Mouse (Mus musculus): Measurements from ENCODE around the gene Olfr402. TPM values are rescaled to one million over a fixed set of nuclear protein-coding genes. Genes with fewer than 3 reads are reported as not detected.

The Olfr402 gene
- polyA plus RNA-seq, 1 experiment from 2014 or later, result not detected

DNA sequence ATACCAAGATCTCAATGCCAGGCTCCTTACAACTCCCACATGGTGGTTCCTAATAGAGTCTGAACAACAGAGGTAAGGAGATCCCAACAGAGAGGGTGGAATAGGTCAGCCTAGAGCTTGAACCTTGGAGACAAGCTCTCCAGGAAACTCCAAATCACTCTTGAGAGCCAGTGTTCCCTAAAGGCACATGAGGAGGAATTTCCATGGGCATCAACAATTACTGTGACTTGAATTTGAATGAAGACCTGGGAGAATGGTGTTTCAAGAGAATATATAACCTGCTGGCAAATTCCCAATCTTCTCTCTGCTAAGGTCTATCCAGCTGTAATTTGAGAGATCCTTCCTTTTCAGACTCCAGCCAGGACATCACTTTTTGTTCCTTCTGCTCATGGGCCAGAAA lies 32.6 kb downstream of the Olfr402 start, which contains the start of gene Olfr403:
Olfr403 (plus strand) TSS at position 301 of the 400 bp plus-strand sequence.
- ATAC-seq (replicated peaks; ENCODE audit: insufficient number of reproducible peaks, low FRiP score, low TSS enrichment, low read depth) (no peak), DNase-seq (ENCODE audit: low spot score) (no peak)
- Histone ChIP-seq H3K4me2 (ENCODE audit: low read depth, low read length) (no peak within 1 kb of the TSS), H3K4me3 (ENCODE audit: low read depth, low read length) (no peak within 1 kb of the TSS), H3K27ac (replicated peaks; ENCODE audit: low read depth, low read length) (no peak within 1 kb of the TSS), H3K9ac (replicated peaks; ENCODE audit: low read length) (no peak within 1 kb of the TSS), H3K9me3 (replicated peaks; ENCODE audit: control insufficient read depth, low read length) (0 out of 2 replicates have a peak, but pooled peaks cover 5% of the 10 kb centered on the region), H3K4me1 (ENCODE audit: control insufficient read depth, insufficient read depth, low read length) (no peaks in the 10 kb centered on the region), H3K27me3 (ENCODE audit: control insufficient read depth, insufficient read depth, low read length) (no peaks in the 10 kb centered on the region), H3K36me3 (replicated peaks; ENCODE audit: control insufficient read depth, insufficient read depth, low read depth, low read length) (no peaks in the 10 kb centered on the region)

Other genes starting within 250 kb of the Olfr402 start
- gene Olfr395, start 244.2 kb upstream of the Olfr402 start, polyA plus RNA-seq (2014; fragmentation: Nextera tagmentation; extraction: Ambion mirVana), result not detected in 2 replicates
- gene Olfr23, start 216.9 kb upstream of the Olfr402 start, polyA plus RNA-seq (2014; fragmentation: Nextera tagmentation; extraction: Ambion mirVana), result not detected in 2 replicates
- gene Olfr397, start 192.7 kb upstream of the Olfr402 start, polyA plus RNA-seq (2014; fragmentation: Nextera tagmentation; extraction: Ambion mirVana), result not detected in 2 replicates
- not detected in 2 replicates for gene Olfr398, start 163.1 kb upstream of the Olfr402 start, polyA plus RNA-seq (2014; fragmentation: Nextera tagmentation; extraction: Ambion mirVana)
- gene Olfr139, start 97.0 kb upstream of the Olfr402 start, polyA plus RNA-seq (2014; fragmentation: Nextera tagmentation; extraction: Ambion mirVana), result not detected in 2 replicates
- gene Olfr399, start 96.9 kb upstream of the Olfr402 start, polyA plus RNA-seq (2014; fragmentation: Nextera tagmentation; extraction: Ambion mirVana), result not detected in 2 replicates
- not detected in 2 replicates for gene Zfp616, start 83.6 kb upstream of the Olfr402 start, polyA plus RNA-seq (2014; fragmentation: Nextera tagmentation; extraction: Ambion mirVana)
- not detected in 2 replicates for gene Olfr401, start 39.8 kb upstream of the Olfr402 start, polyA plus RNA-seq (2014; fragmentation: Nextera tagmentation; extraction: Ambion mirVana)
- not detected in 2 replicates for gene Olfr403, start 32.7 kb downstream of the Olfr402 start, polyA plus RNA-seq (2014; fragmentation: Nextera tagmentation; extraction: Ambion mirVana)
- gene Olfr43, start 57.9 kb downstream of the Olfr402 start, polyA plus RNA-seq (2014; fragmentation: Nextera tagmentation; extraction: Ambion mirVana), result not detected in 2 replicates
- not detected in 2 replicates for gene Olfr406, start 106.3 kb downstream of the Olfr402 start, polyA plus RNA-seq (2014; fragmentation: Nextera tagmentation; extraction: Ambion mirVana)
- gene Olfr59, start 130.2 kb downstream of the Olfr402 start, polyA plus RNA-seq (2014; fragmentation: Nextera tagmentation; extraction: Ambion mirVana), result not detected in 2 replicates
- gene Olfr410, start 184.5 kb downstream of the Olfr402 start, polyA plus RNA-seq (2014; fragmentation: Nextera tagmentation; extraction: Ambion mirVana), result not detected in 2 replicates
- gene Olfr411, start 199.1 kb downstream of the Olfr402 start, polyA plus RNA-seq (2014; fragmentation: Nextera tagmentation; extraction: Ambion mirVana), result not detected in 2 replicates
- gene Olfr412, start 208.5 kb downstream of the Olfr402 start, polyA plus RNA-seq (2014; fragmentation: Nextera tagmentation; extraction: Ambion mirVana), result not detected in 2 replicates

Measured in embryonic facial prominence, embryonic 11.5 days (tissue).